Comparison of ENCODE assay signal across 9 mouse cellular contexts in the genomic region with DNA sequence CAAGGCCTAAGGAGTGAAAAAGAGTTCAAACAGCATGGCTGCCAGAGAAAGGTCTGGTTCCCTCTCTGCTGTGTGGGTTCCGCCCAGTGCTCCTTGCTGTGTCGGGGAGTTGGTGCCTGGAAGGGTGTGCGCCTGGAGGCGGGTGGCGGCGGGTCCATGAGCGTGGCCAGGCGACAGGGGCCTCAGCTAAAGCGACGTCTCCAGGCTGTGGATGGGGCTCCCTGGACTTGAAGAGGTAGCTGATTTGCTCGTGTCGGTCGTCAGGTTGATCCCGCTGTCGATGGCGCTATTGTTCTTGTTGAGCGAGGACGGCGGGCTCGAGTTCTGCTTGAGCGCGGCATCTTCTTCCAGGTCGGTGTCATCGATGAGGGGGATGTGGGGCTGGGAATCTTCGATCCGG. TPM values are rescaled to one million over a fixed set of nuclear protein-coding genes. Genes with fewer than 3 reads are reported as not detected.
DNase-seq lines count a peak whose midpoint lies in the region; ATAC-seq and TF ChIP-seq lines count a peak whose summit lies in the region.
"Had no signal": no experiment of that assay in that cellular context is flagged by ENCODE, and none has a peak within 500 bp of the region (broad histone marks: within the 10 kb centered on the region; RNA-seq: fewer than 3 reads in every experiment).

No protein-coding gene starts in this region.

- H3K4me1 ChIP-seq in forebrain, embryonic 11.5 days (replicated peaks; ENCODE audit: control insufficient read depth, insufficient read depth, low read length) = no peaks in the 10 kb centered on the region
- no peaks in the 10 kb centered on the region for H3K4me1 ChIP-seq in forebrain, embryonic 16.5 days (replicated peaks; ENCODE audit: control insufficient read depth, insufficient read depth, low read length)
- H3K4me1 ChIP-seq in lung, postnatal 0 days (ENCODE audit: insufficient read depth, low read depth, low read length) = no peaks in the 10 kb centered on the region
- no peaks in the 10 kb centered on the region for H3K4me1 ChIP-seq in embryonic facial prominence, embryonic 14.5 days (ENCODE audit: control insufficient read depth, insufficient read depth, low read length)
- H3K4me1 ChIP-seq in olfactory bulb, adult 2 months (ENCODE audit: control insufficient read depth, insufficient read depth, low read length) = peaks cover 21% of the 10 kb centered on the region

- no peaks in the 10 kb centered on the region for H3K36me3 ChIP-seq in forebrain, embryonic 11.5 days (ENCODE audit: control insufficient read depth, insufficient read depth, low read length)
- H3K36me3 ChIP-seq in forebrain, embryonic 16.5 days (ENCODE audit: control insufficient read depth, insufficient read depth) = peaks cover 15% of the 10 kb centered on the region
- no peaks in the 10 kb centered on the region for H3K36me3 ChIP-seq in lung, postnatal 0 days (ENCODE audit: insufficient read depth, low read length)
- H3K36me3 ChIP-seq in embryonic facial prominence, embryonic 14.5 days (ENCODE audit: control insufficient read depth, insufficient read depth, low read length) = no peaks in the 10 kb centered on the region

- TF ChIP-seq CTCF in lung, postnatal 0 days (IDR thresholded peaks at IDR 0.05) = no peak
- TF ChIP-seq CTCF in olfactory bulb, adult 2 months (IDR thresholded peaks at IDR 0.05; ENCODE audit: insufficient read depth, low read depth, low read length) = no peak

- peak overlapping the region; percentile 8; the same call in 1 of the 2 replicates for H3K4me2 ChIP-seq in forebrain, embryonic 11.5 days (ENCODE audit: low read depth, low read length, severe bottlenecking)
- no peak overlapping the region for H3K4me2 ChIP-seq in forebrain, embryonic 16.5 days (ENCODE audit: low read length)
- H3K4me2 ChIP-seq in lung, postnatal 0 days (replicated peaks; ENCODE audit: low read depth, low read length) = peak overlapping the region; percentile 28; the same call in 1 of the 2 replicates
- H3K4me2 ChIP-seq in embryonic facial prominence, embryonic 14.5 days (ENCODE audit: low read depth, low read length) = peak overlapping the region; percentile 33

- no peak overlapping the region for H3K4me3 ChIP-seq in forebrain, embryonic 11.5 days (ENCODE audit: low read depth, low read length)
- no peak overlapping the region for H3K4me3 ChIP-seq in forebrain, embryonic 16.5 days (replicated peaks; ENCODE audit: low read length)
- no peak overlapping the region for H3K4me3 ChIP-seq in lung, postnatal 0 days (ENCODE audit: low read depth, low read length)
- 0 out of 2 replicates have a peak overlapping the region, but pooled peaks have one; percentile 3 for H3K4me3 ChIP-seq in embryonic facial prominence, embryonic 14.5 days (ENCODE audit: low read depth, low read length)
- H3K4me3 ChIP-seq in olfactory bulb, adult 2 months (ENCODE audit: insufficient read depth, low read depth, low read length) = no peak overlapping the region

- TF ChIP-seq POLR2A in olfactory bulb, adult 2 months (IDR thresholded peaks at IDR 0.05; ENCODE audit: insufficient read depth, low read depth, low read length) = no peak

- ATAC-seq in forebrain, embryonic 11.5 days (replicated peaks; ENCODE audit: low FRiP score) = no peak
- no peak for ATAC-seq in forebrain, embryonic 16.5 days
- ATAC-seq in lung, postnatal 0 days = no peak
- no peak for ATAC-seq in embryonic facial prominence, embryonic 14.5 days (ENCODE audit: low read depth)
- no peak for ATAC-seq in cerebellum, adult (ENCODE audit: insufficient number of reproducible peaks, low FRiP score, low TSS enrichment)
- no peak for ATAC-seq in megakaryocyte-erythroid progenitor cell, adult 5-6 weeks (replicated peaks; ENCODE audit: low FRiP score, low TSS enrichment, poor library complexity, severe bottlenecking)

- no peak for TF ChIP-seq EP300 in lung, postnatal 0 days (IDR thresholded peaks at IDR 0.05)

- whole genome bisulfite sequencing in forebrain, embryonic 11.5 days = 41% methylated on average over 26 of the region's 26 CpGs
- 33% methylated on average over 26 of the region's 26 CpGs for WGBS in forebrain, embryonic 16.5 days
- WGBS in lung, postnatal 0 days = 23% methylated on average over 26 of the region's 26 CpGs
- WGBS in embryonic facial prominence, embryonic 14.5 days = 33% methylated on average over 26 of the region's 26 CpGs
- 51% methylated on average over 26 of the region's 26 CpGs for WGBS in olfactory bulb, adult 2 months

- H3K9ac ChIP-seq in forebrain, embryonic 11.5 days (ENCODE audit: low read length) = no peak overlapping the region
- H3K9ac ChIP-seq in forebrain, embryonic 16.5 days (replicated peaks; ENCODE audit: low read depth, low read length) = no peak overlapping the region
- H3K9ac ChIP-seq in lung, postnatal 0 days (replicated peaks; ENCODE audit: low read depth) = no peak overlapping the region
- H3K9ac ChIP-seq in embryonic facial prominence, embryonic 14.5 days (ENCODE audit: low read depth, low read length) = no peak overlapping the region

- no peak for DNase-seq in forebrain, embryonic 11.5 days (ENCODE audit: low spot score)
- DNase-seq in lung, postnatal 0 days (ENCODE audit: low spot score) = no peak
- no peak for DNase-seq in lung, postnatal 14 days
- DNase-seq in embryonic facial prominence, embryonic 14.5 days (ENCODE audit: low spot score) = no peak

- H3K27me3 ChIP-seq in forebrain, embryonic 11.5 days (ENCODE audit: control insufficient read depth, insufficient read depth, low read length) = no peaks in the 10 kb centered on the region
- no peaks in the 10 kb centered on the region for H3K27me3 ChIP-seq in forebrain, embryonic 16.5 days (replicated peaks; ENCODE audit: control insufficient read depth, insufficient read depth, low read length)
- 0 out of 2 replicates have a peak, but pooled peaks cover 5% of the 10 kb centered on the region for H3K27me3 ChIP-seq in lung, postnatal 0 days (replicated peaks; ENCODE audit: insufficient read depth, low read length)
- H3K27me3 ChIP-seq in embryonic facial prominence, embryonic 14.5 days (replicated peaks; ENCODE audit: control insufficient read depth, insufficient read depth, low read length) = peaks cover 11% of the 10 kb centered on the region

- H3K9me3 ChIP-seq in forebrain, embryonic 11.5 days (ENCODE audit: control insufficient read depth, low read length) = no peaks in the 10 kb centered on the region
- no peaks in the 10 kb centered on the region for H3K9me3 ChIP-seq in forebrain, embryonic 16.5 days (ENCODE audit: control insufficient read depth, low read length)
- no peaks in the 10 kb centered on the region for H3K9me3 ChIP-seq in lung, postnatal 0 days (ENCODE audit: low read length)
- H3K9me3 ChIP-seq in embryonic facial prominence, embryonic 14.5 days (ENCODE audit: control insufficient read depth, low read length) = no peaks in the 10 kb centered on the region

- no peak overlapping the region for H3K27ac ChIP-seq in forebrain, embryonic 11.5 days (ENCODE audit: low read depth, low read length)
- no peak overlapping the region for H3K27ac ChIP-seq in forebrain, embryonic 16.5 days (ENCODE audit: low read length)
- no peak overlapping the region for H3K27ac ChIP-seq in lung, postnatal 0 days (ENCODE audit: low read length)
- H3K27ac ChIP-seq in embryonic facial prominence, embryonic 14.5 days (replicated peaks; ENCODE audit: low read depth, low read length) = no peak overlapping the region
- H3K27ac ChIP-seq in olfactory bulb, adult 2 months (ENCODE audit: insufficient read depth, low read depth, low read length) = 0 out of 2 replicates have a peak overlapping the region, but pooled peaks have one; percentile 28

RNA-seq across cellular contexts. Expression of a gene that starts 7.8 kb away (rescaled TPM):
- 248 and 282 TPM in 2 replicates for polyA plus RNA-seq in forebrain, embryonic 11.5 days (2014; fragmentation: Nextera tagmentation; extraction: Ambion mirVana)
- polyA plus RNA-seq in forebrain, embryonic 16.5 days (2015; fragmentation: Nextera tagmentation; extraction: Ambion mirVana) = 231 and 237 TPM in 2 replicates
- 163 and 178 TPM in 2 replicates for polyA plus RNA-seq in lung, postnatal 0 days (2015; fragmentation: Nextera tagmentation; extraction: Ambion mirVana)
- polyA plus RNA-seq in embryonic facial prominence, embryonic 14.5 days (2014; fragmentation: Nextera tagmentation; extraction: Ambion mirVana) = 301 and 324 TPM in 2 replicates
- polyA plus RNA-seq in olfactory bulb, adult 2 months (2012; ENCODE audit: insufficient read depth, insufficient read length, low replicate concordance, missing spikeins) = not detected in 2 replicates
- total RNA-seq in megakaryocyte-erythroid progenitor cell, adult 5-6 weeks (2014; fragmentation: Nextera tagmentation) = 130 and 140 TPM in 2 replicates
- total RNA-seq in megakaryocyte-erythroid progenitor cell, adult 5-6 weeks (2017) = 87.3 and 103 TPM in 2 replicates

RNA-seq across cellular contexts. Expression of a gene that starts 28.7 kb away (rescaled TPM):
- 0.32 and 1.2 TPM in 2 replicates for polyA plus RNA-seq in forebrain, embryonic 11.5 days (2014; fragmentation: Nextera tagmentation; extraction: Ambion mirVana)
- 0.49 TPM in 1 of 2 replicates, not detected in the other for polyA plus RNA-seq in forebrain, embryonic 16.5 days (2015; fragmentation: Nextera tagmentation; extraction: Ambion mirVana)
- 5.5 and 6.0 TPM in 2 replicates for polyA plus RNA-seq in lung, postnatal 0 days (2015; fragmentation: Nextera tagmentation; extraction: Ambion mirVana)
- 0.61 TPM in 1 of 2 replicates, not detected in the other for polyA plus RNA-seq in embryonic facial prominence, embryonic 14.5 days (2014; fragmentation: Nextera tagmentation; extraction: Ambion mirVana)
- polyA plus RNA-seq in olfactory bulb, adult 2 months (2012; ENCODE audit: insufficient read depth, insufficient read length, low replicate concordance, missing spikeins) = not detected in 2 replicates
- total RNA-seq in megakaryocyte-erythroid progenitor cell, adult 5-6 weeks (2014; fragmentation: Nextera tagmentation) = not detected in 2 replicates
- not detected in 2 replicates for total RNA-seq in megakaryocyte-erythroid progenitor cell, adult 5-6 weeks (2017)
- total RNA-seq: left cerebral cortex, adult 18-20 months had no signal

RNA-seq across cellular contexts. Expression of a gene that starts 51.5 kb away (rescaled TPM):
- polyA plus RNA-seq in forebrain, embryonic 11.5 days (2014; fragmentation: Nextera tagmentation; extraction: Ambion mirVana) = 0.88 and 1.5 TPM in 2 replicates
- 1.1 and 1.6 TPM in 2 replicates for polyA plus RNA-seq in forebrain, embryonic 16.5 days (2015; fragmentation: Nextera tagmentation; extraction: Ambion mirVana)
- polyA plus RNA-seq in lung, postnatal 0 days (2015; fragmentation: Nextera tagmentation; extraction: Ambion mirVana) = 1.1 and 1.3 TPM in 2 replicates
- 0.94 and 1.9 TPM in 2 replicates for polyA plus RNA-seq in embryonic facial prominence, embryonic 14.5 days (2014; fragmentation: Nextera tagmentation; extraction: Ambion mirVana)
- polyA plus RNA-seq in olfactory bulb, adult 2 months (2012; ENCODE audit: insufficient read depth, insufficient read length, low replicate concordance, missing spikeins) = not detected in 2 replicates
- total RNA-seq in megakaryocyte-erythroid progenitor cell, adult 5-6 weeks (2014; fragmentation: Nextera tagmentation) = 48.5 and 69.9 TPM in 2 replicates
- total RNA-seq in megakaryocyte-erythroid progenitor cell, adult 5-6 weeks (2017) = 152 and 155 TPM in 2 replicates

Comparison
In these comparisons a context has a peak if more than half of its experiments do, and no peak if none do; other contexts are left out.
1. RNA of a gene that starts 7.8 kb away (polyA plus RNA-seq): 301 to 324 TPM in embryonic facial prominence, embryonic 14.5 days, 248 to 282 TPM in forebrain, embryonic 11.5 days, 231 to 237 TPM in forebrain, embryonic 16.5 days and 163 to 178 TPM in lung, postnatal 0 days; not detected in olfactory bulb, adult 2 months; every median in the first group is over 100 times any median in the second.